Mouse (Mus musculus): ENCODE results near the gene Nipsnap3b. TPM values are rescaled to one million over a fixed set of nuclear protein-coding genes. Genes with fewer than 3 reads are reported as not detected.

The Nipsnap3b gene
- total RNA-seq (2021), result 10 to 100 TPM; 32.8 to 57.0 TPM
- long read RNA-seq, experiment 1, transcript Nipsnap3b-201 (6 exons, 1,552 nt), result major isoform, 111 of 117 reads
- long read RNA-seq, experiment 1, partial matches to known transcripts, result 3 of 117 reads
- long read RNA-seq, experiment 1, other reads (novel, unspliced or antisense), result 3 of 117 reads
- long read RNA-seq, experiment 2, transcript Nipsnap3b-201 (6 exons, 1,552 nt), result major isoform, 22 of 24 reads
- long read RNA-seq, experiment 2, partial matches to known transcripts, result 1 of 24 reads
- long read RNA-seq, experiment 2, other reads (novel, unspliced or antisense), result 1 of 24 reads

GRCm38 (mm10) chr4:53011732-53012361 is at the start of gene Nipsnap3b:
Gene Nipsnap3b (plus strand): TSS chr4:53011880.
- DNase-seq, result peak; percentile 98 to 99

GRCm38 (mm10) chr4:52964247-52964646 is 47.4 kb upstream of the Nipsnap3b start, which contains the start of gene Olfr270:
Gene Olfr270 (plus strand): TSS chr4:52964547.
- no peak for DNase-seq

GRCm38 (mm10) chr4:52985216-52985615 is 26.5 kb upstream of the Nipsnap3b start:
- no peak for DNase-seq

- no peak for DNase-seq
Measured at GRCm38 (mm10) chr4:52986266-52986665, 25.4 kb upstream of the Nipsnap3b start.

- DNase-seq, result no peak
Measured at GRCm38 (mm10) chr4:52989248-52989647, 22.4 kb upstream of the Nipsnap3b start, which contains the start of gene Nipsnap3a. Gene Nipsnap3a (plus strand): TSS chr4:52989272.

- DNase-seq, result no peak
Measured at GRCm38 (mm10) chr4:52999449-52999848, 12.2 kb upstream of the Nipsnap3b start.

- DNase-seq, result no peak
Measured at GRCm38 (mm10) chr4:53000154-53000553, 11.5 kb upstream of the Nipsnap3b start.

- DNase-seq, result no peak
Measured at GRCm38 (mm10) chr4:53009183-53009582, 2.5 kb upstream of the Nipsnap3b start.

- DNase-seq, result no peak
Measured at GRCm38 (mm10) chr4:53009871-53010270, 1.8 kb upstream of the Nipsnap3b start.

- no peak for DNase-seq
Measured at GRCm38 (mm10) chr4:53014421-53014820, 2.7 kb downstream of the Nipsnap3b start.

- DNase-seq, result no peak
Measured at GRCm38 (mm10) chr4:53015024-53015423, 3.3 kb downstream of the Nipsnap3b start.

- DNase-seq, result no peak
Measured at GRCm38 (mm10) chr4:53018392-53018791, 6.7 kb downstream of the Nipsnap3b start.

- DNase-seq, result no peak
Measured at GRCm38 (mm10) chr4:53023189-53023925, 11.7 kb downstream of the Nipsnap3b start.

- DNase-seq, result no peak
Measured at GRCm38 (mm10) chr4:53024397-53024796, 12.7 kb downstream of the Nipsnap3b start.

GRCm38 (mm10) chr4:53027811-53028210 is 16.1 kb downstream of the Nipsnap3b start:
- DNase-seq, result no peak

- DNase-seq, result no peak
Measured at GRCm38 (mm10) chr4:53030326-53030948, 18.8 kb downstream of the Nipsnap3b start.

GRCm38 (mm10) chr4:53043819-53044218 is 32.1 kb downstream of the Nipsnap3b start:
- no peak for DNase-seq

- DNase-seq, result no peak
Measured at GRCm38 (mm10) chr4:53045807-53046206, 34.1 kb downstream of the Nipsnap3b start.

- DNase-seq, result no peak
Measured at GRCm38 (mm10) chr4:53046238-53047022, 34.8 kb downstream of the Nipsnap3b start.

- DNase-seq, result no peak
Measured at GRCm38 (mm10) chr4:53062301-53063008, 50.8 kb downstream of the Nipsnap3b start.
